In the genomic region with DNA sequence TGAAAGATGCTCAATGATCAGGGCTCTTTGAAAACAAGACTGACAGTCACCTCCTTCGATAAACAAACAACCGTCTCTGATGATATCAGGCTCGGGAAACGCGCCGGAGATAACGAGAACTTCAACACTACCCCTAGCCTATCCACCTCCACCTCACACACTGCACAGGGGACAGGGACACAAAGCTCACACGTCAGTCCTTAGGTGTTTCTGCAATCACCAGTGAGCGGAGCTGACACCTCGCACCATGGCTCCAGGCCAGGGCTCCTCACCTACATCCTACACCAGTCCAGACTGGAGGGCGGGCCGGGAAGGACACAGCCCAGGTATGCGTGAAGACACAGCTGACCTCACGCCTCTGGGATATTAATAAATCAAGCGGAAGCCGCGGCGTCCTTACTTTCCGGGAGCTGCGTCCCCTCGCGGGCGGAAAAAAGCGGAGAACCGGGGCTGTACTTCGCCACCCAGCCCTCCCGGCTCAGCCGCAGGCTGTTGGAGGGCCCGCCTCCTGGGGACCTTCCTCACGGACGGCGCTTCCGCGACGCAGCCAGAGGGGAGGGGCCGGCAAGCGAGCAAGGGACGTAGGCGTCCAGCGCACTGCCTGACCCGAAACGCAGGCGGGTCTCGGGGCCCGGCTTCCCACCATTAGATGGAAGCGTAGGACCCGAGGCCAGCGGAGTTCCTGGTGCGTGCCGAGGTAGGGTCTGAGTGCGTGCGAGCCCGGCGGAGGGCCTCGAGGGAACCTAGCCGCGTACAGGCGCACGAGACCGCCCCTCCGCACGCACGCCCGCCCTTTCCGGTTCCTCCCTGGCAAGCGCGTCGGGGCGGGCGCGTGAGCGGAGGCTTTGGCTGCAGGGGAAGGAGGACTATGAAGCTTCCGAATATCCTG, we compare ENCODE assay signal across 8 mouse cellular contexts. TPM values are rescaled to one million over a fixed set of nuclear protein-coding genes. Genes with fewer than 3 reads are reported as not detected.
A peak's percentile ranks its signal among the peaks of the same experiment; 100 is the strongest.
DNase-seq lines count a peak whose midpoint lies in the region; ATAC-seq lines count a peak whose summit lies in the region.

A gene (plus strand): TSS at position 430 of the 889 bp plus-strand sequence.
A gene (minus strand): TSS at position 502 of the 889 bp plus-strand sequence.

- H3K9me3 ChIP-seq in hindbrain, embryonic 10.5 days: no peaks in the 10 kb centered on the region

- peak; percentile 98 for ATAC-seq in frontal cortex, adult (ENCODE audit: low TSS enrichment)

- under 1% methylated on average over 73 of the region's 73 CpGs for WGBS in hindbrain, embryonic 10.5 days

- peak within 1 kb of the TSS; percentile 100 for H3K27ac ChIP-seq in hindbrain, embryonic 10.5 days

- peaks cover 40% of the 10 kb centered on the region for H3K36me3 ChIP-seq in hindbrain, embryonic 10.5 days

- H3K27me3 ChIP-seq in hindbrain, embryonic 10.5 days (ENCODE audit: insufficient read depth, poor library complexity, severe bottlenecking): no peaks in the 10 kb centered on the region

- DNase-seq in MN1 (ENCODE audit: low spot score): peak; percentile 98
- peak; percentile 95 for DNase-seq in cerebellum, adult 9-10 months
- peak; percentile 93 for DNase-seq in hindbrain, embryonic 10.5 days (ENCODE audit: low spot score)
- peak; percentile 95 to 98 for DNase-seq in layer of hippocampus, postnatal 10 days (ENCODE audit: low spot score in 2 of 2)
- peak; percentile 96 for DNase-seq in lung, postnatal 10 days
- peak; percentile 95 for DNase-seq in ovary, postnatal 36 days (ENCODE audit: low spot score)
- peak; percentile 96 for DNase-seq in thymus, postnatal 25 days

- H3K4me3 ChIP-seq in hindbrain, embryonic 10.5 days: peak within 1 kb of the TSS; percentile 94

- H3K4me1 ChIP-seq in hindbrain, embryonic 10.5 days (replicated peaks): peaks cover 9% of the 10 kb centered on the region

RNA-seq across cellular contexts. Expression of the first gene that starts in this region (rescaled TPM):
- 336 and 348 TPM in 2 replicates for polyA plus RNA-seq in hindbrain, embryonic 10.5 days (2016; fragmentation: Nextera tagmentation; extraction: Ambion mirVana)
- 100 to 1,000 TPM in 1 of 2 experiments, 10 to 100 TPM in 1; 93.8 to 114 TPM for total RNA-seq in layer of hippocampus, postnatal 10 days (2021)

RNA-seq across cellular contexts. Expression of the second gene that starts in this region (rescaled TPM):
- polyA plus RNA-seq in hindbrain, embryonic 10.5 days (2016; fragmentation: Nextera tagmentation; extraction: Ambion mirVana): 16.7 and 22.2 TPM in 2 replicates
- total RNA-seq in layer of hippocampus, postnatal 10 days (2021): 10 to 100 TPM; 13.6 to 13.9 TPM

Comparison
In these comparisons a context has a peak if more than half of its experiments do, and no peak if none do; other contexts are left out.
1. Peak in every context shown above with its lines: DNase-seq, ATAC-seq, H3K4me3 ChIP-seq and H3K27ac ChIP-seq.